Mouse (Mus musculus) lung, adult 2 months (tissue): ENCODE results near the gene Cdhr4.

Source experiments
- CTCF ChIP-seq: fragments of 200-500 bp; IDR thresholded peaks from 2 replicates; pipeline ENCODE4 v1.5.1; 2011; ENCODE audit warnings: mild to moderate bottlenecking, low read length, control low read depth; ENCODE audit not compliant: insufficient read depth
- POLR2A ChIP-seq: fragments of 200-500 bp; IDR thresholded peaks from 2 replicates; pipeline ENCODE4 v1.6.1; 2011; ENCODE audit warnings: low read depth, mild to moderate bottlenecking, control low read depth, low read length, borderline replicate concordance; ENCODE audit errors: extremely low read depth

GRCm38 (mm10) chr9:107961881-107962280 lies 30.4 kb upstream of the Cdhr4 start:
- TF ChIP-seq POLR2A: no peak
- peak; percentile 13; the same call in 1 of the 2 replicates for TF ChIP-seq CTCF
